Mouse (Mus musculus): Measurements from ENCODE around the gene Gtf3c2. TPM values are rescaled to one million over a fixed set of nuclear protein-coding genes. Genes with fewer than 3 reads are reported as not detected.

The Gtf3c2 gene
- polyA plus RNA-seq, 1 experiment from 2014 or later = 136 TPM

DNA sequence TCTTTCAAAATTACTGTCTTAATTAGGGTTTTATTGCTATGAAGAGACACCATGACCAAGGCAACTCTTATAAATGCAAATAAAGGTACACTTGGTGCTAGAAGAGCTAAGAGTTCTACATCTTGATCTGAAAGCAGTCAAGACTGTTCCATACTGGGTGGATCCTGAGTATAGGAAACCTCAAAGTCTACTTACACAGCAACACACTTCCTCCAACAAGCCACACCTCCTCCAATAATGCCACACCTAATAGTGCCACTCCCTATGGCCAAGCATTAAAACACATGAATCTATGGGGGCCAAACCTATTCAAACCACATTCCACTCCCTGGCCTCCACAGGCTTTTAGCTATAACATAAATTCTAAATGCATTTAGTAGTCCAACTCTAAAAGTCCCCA lies 17.5 kb downstream of the Gtf3c2 start:
- no peak for DNase-seq (ENCODE audit: low spot score)
- H3K27me3 ChIP-seq (ENCODE audit: low read depth, poor library complexity, severe bottlenecking) = no peaks in the 10 kb centered on the region
- no peaks in the 10 kb centered on the region for H3K9me3 ChIP-seq (replicated peaks)
- peaks cover 100% of the 10 kb centered on the region for H3K36me3 ChIP-seq
- H3K4me3 ChIP-seq = no peak overlapping the region
- no peaks in the 10 kb centered on the region for H3K4me1 ChIP-seq
- H3K27ac ChIP-seq = no peak overlapping the region

DNA sequence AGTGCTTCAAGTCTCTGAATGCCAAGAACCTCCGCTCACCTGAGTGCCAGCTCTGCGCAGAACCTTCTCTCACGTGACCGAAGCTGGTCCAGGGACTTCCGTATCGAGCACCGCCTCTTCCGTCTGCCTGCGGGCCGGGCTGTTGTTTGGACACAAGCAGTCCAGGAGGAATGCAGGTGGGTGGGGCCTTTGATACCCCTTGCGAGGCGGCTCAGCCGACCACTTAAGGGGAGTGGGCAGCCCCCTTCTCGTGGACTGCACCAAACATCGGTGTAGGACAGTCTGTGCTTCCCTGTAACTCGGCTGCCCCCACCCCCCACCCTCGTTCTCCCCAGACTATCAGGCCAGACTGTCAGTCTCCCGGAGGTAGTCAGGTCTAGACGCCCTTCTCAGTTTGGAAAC lies 25.8 kb downstream of the Gtf3c2 start, which contains the start of gene Mpv17:
Mpv17 (minus strand) TSS at position 100 of the 402 bp plus-strand sequence.
- peak; percentile 87 for DNase-seq (ENCODE audit: low spot score)
- no peaks in the 10 kb centered on the region for H3K9me3 ChIP-seq (replicated peaks)
- no peaks in the 10 kb centered on the region for H3K27me3 ChIP-seq (ENCODE audit: low read depth, poor library complexity, severe bottlenecking)
- peak within 1 kb of the TSS; percentile 86 for H3K27ac ChIP-seq
- under 1% methylated on average over 19 of the region's 19 CpGs for WGBS
- peak within 1 kb of the TSS; percentile 68 for H3K4me3 ChIP-seq
- peaks cover 13% of the 10 kb centered on the region for H3K4me1 ChIP-seq
- H3K36me3 ChIP-seq = peaks cover 54% of the 10 kb centered on the region

DNA sequence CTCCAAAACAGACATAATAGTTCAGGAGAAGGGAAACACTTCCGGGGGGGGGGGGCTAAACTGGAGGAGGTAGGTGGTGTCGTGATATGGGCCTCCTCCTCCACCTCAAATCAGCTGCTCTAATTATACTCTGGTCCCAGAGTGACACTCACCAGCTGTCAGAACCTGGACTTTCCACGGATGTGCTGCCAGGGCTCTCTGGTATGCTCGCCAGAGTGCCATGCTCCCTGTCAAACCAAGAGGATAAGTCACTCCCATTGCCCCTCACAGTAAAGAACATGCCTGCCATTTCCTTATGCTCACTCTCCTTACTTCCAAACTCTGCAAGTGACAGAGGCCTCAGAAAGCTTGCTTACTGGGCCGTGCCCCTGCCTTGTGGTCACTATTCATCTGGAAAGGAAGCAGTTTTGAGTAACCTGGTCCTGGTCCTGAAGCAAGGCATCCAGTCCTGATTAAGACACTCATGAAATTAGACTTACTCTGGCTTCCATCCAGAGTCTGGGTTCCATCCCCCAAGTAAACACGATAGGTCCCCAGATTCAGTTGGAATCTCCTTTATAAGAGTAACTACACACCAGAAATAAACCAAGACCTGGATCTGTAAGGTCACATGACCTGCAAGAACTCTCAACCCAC lies 26.3 kb downstream of the Gtf3c2 start:
- peaks cover 13% of the 10 kb centered on the region for H3K4me1 ChIP-seq
- no peak for DNase-seq (ENCODE audit: low spot score)
- H3K27ac ChIP-seq = peak overlapping the region; percentile 86
- peak overlapping the region; percentile 68 for H3K4me3 ChIP-seq
- no peaks in the 10 kb centered on the region for H3K27me3 ChIP-seq (ENCODE audit: low read depth, poor library complexity, severe bottlenecking)
- peaks cover 52% of the 10 kb centered on the region for H3K36me3 ChIP-seq
- 41% methylated on average over 6 of the region's 6 CpGs for WGBS
- H3K9me3 ChIP-seq (replicated peaks) = no peaks in the 10 kb centered on the region

DNA sequence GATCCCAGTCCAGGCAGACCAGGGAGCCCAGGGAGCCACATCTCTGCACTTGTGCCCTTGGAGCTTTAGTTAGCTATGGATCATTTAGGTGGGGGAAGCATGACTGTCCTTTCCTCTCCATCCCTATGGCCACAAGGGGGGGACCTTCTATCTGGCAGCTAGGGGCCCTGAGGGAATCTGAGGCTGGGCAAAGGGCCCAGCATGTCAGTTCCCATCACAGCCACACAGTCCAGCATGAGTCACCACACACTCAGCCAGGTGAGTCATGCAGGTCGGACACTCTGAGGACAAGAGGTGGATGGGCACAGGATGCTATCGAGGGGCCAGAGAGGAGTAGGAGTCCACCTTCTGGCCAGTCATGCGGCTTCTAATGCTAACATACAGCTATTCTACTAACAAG lies 28.2 kb downstream of the Gtf3c2 start:
- Histone ChIP-seq H3K27me3 (ENCODE audit: low read depth, poor library complexity, severe bottlenecking) (no peaks in the 10 kb centered on the region), H3K4me1 (peaks cover 13% of the 10 kb centered on the region), H3K9me3 (replicated peaks) (no peaks in the 10 kb centered on the region), H3K27ac (no peak overlapping the region), H3K36me3 (peaks cover 37% of the 10 kb centered on the region), H3K4me3 (no peak overlapping the region)
- WGBS = 88% methylated on average over 3 of the region's 3 CpGs
- no peak for DNase-seq (ENCODE audit: low spot score)

DNA sequence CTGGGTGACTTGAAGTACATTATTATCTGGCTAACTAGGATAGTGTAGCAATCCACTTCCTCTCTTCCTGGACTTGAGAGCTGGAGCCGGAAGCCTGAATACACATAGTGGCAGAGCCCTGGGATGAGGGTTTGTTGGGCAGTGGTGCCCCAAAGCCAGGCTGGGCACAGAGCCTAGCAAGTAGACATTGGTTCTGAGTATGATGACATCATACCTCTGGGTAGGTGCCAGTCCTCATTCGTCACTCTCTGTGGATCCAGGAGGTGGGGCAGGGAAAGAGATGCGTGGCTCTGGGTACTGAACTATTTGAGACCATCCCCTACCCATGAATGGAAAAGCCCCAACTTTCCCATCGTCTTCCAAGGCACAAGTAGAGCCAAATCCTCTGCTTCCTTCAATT lies 30.2 kb downstream of the Gtf3c2 start:
- DNase-seq (ENCODE audit: low spot score) = no peak
- Histone ChIP-seq H3K27me3 (ENCODE audit: low read depth, poor library complexity, severe bottlenecking) (no peaks in the 10 kb centered on the region), H3K4me1 (peaks cover 10% of the 10 kb centered on the region), H3K9me3 (replicated peaks) (no peaks in the 10 kb centered on the region), H3K36me3 (peaks cover 35% of the 10 kb centered on the region), H3K27ac (no peak overlapping the region), H3K4me3 (no peak overlapping the region)
- whole genome bisulfite sequencing = 86% methylated on average over 4 of the region's 4 CpGs

DNA sequence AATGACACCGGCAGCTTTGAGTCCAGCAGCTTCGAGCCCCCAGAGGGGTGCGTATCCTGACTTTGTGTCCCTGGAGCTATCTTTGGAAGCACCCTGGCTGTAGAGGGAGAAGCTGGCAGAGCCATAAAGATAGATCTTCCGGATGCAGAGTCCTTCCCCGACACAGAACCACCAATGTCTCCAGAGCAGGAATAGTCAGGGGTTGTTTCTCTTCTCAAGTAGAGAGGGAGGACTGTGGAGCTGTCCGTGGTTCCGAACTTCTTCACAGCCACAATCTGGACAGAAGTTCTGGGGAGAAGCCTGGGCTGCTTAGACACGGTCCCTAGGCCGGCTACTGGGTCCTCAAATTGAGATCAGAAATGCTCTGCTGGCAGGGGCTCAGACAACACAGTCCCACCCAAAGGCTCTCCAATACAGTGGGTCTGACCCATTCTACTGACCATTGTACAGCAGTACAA lies 40.9 kb downstream of the Gtf3c2 start:
- 18% methylated on average over 9 of the region's 9 CpGs for WGBS
- Histone ChIP-seq H3K9me3 (replicated peaks) (no peaks in the 10 kb centered on the region), H3K4me3 (no peak overlapping the region), H3K27me3 (ENCODE audit: low read depth, poor library complexity, severe bottlenecking) (peaks cover 65% of the 10 kb centered on the region), H3K27ac (no peak overlapping the region), H3K4me1 (peaks cover 25% of the 10 kb centered on the region), H3K36me3 (peaks cover 15% of the 10 kb centered on the region)
- peak; percentile 58 for DNase-seq (ENCODE audit: low spot score)

DNA sequence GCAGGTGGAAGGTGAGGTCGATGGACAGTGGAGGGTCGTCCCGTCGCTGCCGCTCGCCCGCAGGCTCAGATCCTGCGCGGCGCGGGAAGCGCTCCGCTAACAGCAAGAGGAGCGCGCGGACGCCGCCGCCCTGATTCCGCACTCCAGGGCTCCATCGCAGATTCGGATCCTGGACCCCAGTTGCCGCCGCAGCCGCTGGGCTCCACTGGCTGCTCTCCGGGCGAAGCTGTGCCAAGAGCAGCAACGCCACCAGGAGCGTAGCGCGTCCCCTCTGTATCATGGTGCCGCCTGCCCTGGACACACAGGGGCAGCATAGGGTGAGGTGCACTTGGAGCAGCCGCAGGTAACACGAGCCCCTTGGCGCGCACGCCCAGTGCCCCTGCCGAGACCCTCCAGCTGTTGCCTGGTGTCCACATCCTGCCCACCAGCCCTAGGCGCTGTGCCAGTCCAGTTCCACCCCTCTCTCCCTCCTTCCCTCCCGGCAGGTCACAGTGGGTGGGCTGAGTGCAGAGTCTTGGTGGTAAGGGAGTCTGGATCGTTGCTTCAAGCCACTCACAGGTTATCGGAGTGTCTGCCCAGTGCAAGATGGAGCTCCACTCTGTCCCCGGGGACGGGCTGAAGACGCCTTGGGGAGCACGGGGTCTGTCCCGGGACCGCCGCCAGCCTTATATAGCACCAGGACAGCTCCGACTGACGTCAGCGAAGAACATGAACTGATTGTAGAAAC lies 41.5 kb downstream of the Gtf3c2 start, which contains the start of gene Ucn:
Ucn (minus strand) TSS at position 589 of the 727 bp plus-strand sequence.
- H3K4me1 ChIP-seq = peaks cover 25% of the 10 kb centered on the region
- H3K4me3 ChIP-seq = peak within 1 kb of the TSS; percentile 34
- no peaks in the 10 kb centered on the region for H3K9me3 ChIP-seq (replicated peaks)
- 3% methylated on average over 52 of the region's 52 CpGs for WGBS
- peak; percentile 49 for DNase-seq (ENCODE audit: low spot score)
- H3K27me3 ChIP-seq (ENCODE audit: low read depth, poor library complexity, severe bottlenecking) = peaks cover 71% of the 10 kb centered on the region
- H3K27ac ChIP-seq = no peak within 1 kb of the TSS
- peaks cover 11% of the 10 kb centered on the region for H3K36me3 ChIP-seq

DNA sequence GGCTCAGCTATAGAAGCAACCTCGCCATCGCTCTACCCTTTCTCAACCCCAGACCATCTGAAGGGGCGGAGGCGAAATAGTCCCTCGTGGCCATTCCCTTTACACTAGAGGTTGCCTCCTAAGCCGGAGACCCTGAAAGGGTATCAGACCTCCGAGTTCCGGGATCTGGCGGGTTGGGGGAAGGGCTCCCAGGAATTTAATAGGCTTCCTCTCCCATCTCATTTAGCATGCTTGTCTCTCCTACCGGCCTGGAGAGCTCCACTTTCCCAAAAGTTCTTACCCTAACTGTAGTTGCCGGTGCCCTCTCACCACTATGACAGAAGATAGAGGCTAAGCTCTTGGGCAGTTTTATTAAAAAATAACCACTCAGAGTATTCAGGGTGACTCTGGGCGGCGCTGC lies 42.3 kb downstream of the Gtf3c2 start:
- Histone ChIP-seq H3K9me3 (replicated peaks) (no peaks in the 10 kb centered on the region), H3K27ac (no peak overlapping the region), H3K36me3 (peaks cover 9% of the 10 kb centered on the region), H3K4me3 (peak overlapping the region; percentile 34), H3K4me1 (peaks cover 25% of the 10 kb centered on the region), H3K27me3 (ENCODE audit: low read depth, poor library complexity, severe bottlenecking) (peaks cover 74% of the 10 kb centered on the region)
- WGBS = 2% methylated on average over 13 of the region's 13 CpGs
- DNase-seq (ENCODE audit: low spot score) = peak; percentile 39

DNA sequence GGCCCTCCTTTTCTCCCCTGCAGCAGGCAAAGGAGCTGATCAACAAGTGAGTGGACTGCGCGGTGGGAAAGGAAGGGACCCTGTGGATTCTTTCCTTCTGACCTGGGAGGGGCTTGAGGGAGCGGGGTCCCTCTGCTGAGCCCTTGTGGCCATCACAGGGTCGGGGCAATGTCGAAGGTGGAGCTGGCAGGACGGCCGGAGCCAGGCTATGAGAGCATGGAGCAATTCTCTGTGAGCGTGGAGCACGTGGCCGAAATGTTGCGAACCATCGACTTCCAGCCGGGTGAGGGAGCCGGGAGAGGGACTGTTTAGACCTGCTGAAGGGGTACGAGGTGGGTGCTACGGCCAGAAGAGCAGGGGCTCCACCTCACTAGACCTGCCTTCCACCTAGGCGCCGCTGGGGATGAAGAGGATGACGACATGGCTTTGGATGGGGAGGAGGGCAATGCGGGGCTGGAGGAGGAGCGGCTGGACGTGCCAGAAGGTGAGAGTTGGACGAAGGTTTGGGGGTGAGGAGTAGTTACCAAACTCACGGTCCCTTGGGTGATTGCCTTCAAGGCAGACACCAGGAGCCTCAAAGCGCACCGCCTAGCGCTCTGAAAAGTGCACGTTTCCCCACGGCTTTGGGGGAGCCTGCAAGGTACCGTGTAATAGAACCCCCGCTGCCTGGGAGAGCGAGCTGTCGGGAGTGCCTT lies 43.1 kb downstream of the Gtf3c2 start:
- Histone ChIP-seq H3K36me3 (peaks cover 7% of the 10 kb centered on the region), H3K27ac (no peak overlapping the region), H3K4me3 (peak overlapping the region; percentile 34), H3K27me3 (ENCODE audit: low read depth, poor library complexity, severe bottlenecking) (peaks cover 77% of the 10 kb centered on the region), H3K9me3 (replicated peaks) (no peaks in the 10 kb centered on the region), H3K4me1 (peaks cover 25% of the 10 kb centered on the region)
- DNase-seq (ENCODE audit: low spot score) = peak; percentile 51
- WGBS = under 1% methylated on average over 33 of the region's 33 CpGs

DNA sequence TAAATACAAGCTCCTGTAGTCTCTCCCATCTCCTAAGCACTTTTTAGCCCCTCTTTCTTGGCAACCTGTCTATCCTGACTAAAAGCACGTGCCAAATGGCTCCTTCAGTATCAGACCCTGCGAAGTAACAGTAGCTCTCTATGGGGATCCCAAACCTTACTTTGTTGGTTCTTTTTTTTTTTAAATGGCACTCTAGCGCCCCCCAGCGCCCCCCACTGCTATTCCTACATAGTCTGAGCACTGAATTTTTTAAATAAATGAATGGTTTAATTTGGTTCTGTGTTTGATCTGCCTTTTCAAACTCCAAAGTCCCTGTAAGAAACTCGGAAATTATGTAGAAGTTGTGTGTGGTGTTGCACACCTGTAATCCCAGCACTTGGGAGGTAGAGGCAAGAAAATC lies 53.9 kb downstream of the Gtf3c2 start:
- H3K9me3 ChIP-seq (replicated peaks) = no peaks in the 10 kb centered on the region

DNA sequence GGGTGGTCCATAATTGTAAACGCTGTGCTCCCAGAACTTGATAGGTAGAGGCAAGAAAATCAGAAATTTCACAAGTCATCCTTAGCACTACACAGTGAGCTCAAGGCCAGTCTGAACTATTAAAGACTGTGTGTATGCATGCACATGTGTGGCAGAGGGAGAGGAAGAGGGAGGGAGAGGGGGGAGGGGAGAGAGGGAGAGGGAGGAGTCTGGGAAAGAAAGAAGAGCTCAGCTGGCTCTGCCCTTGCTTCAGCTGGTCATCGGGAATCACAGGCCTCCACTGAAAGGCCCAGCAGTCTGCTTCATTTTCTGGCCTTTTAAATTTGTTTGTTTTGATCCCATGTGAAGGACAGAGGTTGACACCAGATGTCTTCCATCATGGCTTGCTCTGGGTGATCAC lies 56.5 kb downstream of the Gtf3c2 start:
- Histone ChIP-seq H3K27ac (no peak overlapping the region), H3K27me3 (ENCODE audit: low read depth, poor library complexity, severe bottlenecking) (no peaks in the 10 kb centered on the region), H3K4me1 (0 out of 2 replicates have a peak, but pooled peaks cover 4% of the 10 kb centered on the region), H3K4me3 (no peak overlapping the region), H3K36me3 (no peaks in the 10 kb centered on the region), H3K9me3 (replicated peaks) (no peaks in the 10 kb centered on the region)
- no peak for DNase-seq (ENCODE audit: low spot score)
- WGBS = 58% methylated on average over 2 of the region's 2 CpGs

More for the DNA sequence above, 53.9 kb downstream of the Gtf3c2 start:
- H3K27me3 ChIP-seq (ENCODE audit: low read depth, poor library complexity, severe bottlenecking) = 0 out of 2 replicates have a peak, but pooled peaks cover 5% of the 10 kb centered on the region
- WGBS = 34% methylated on average over 5 of the region's 5 CpGs
- H3K4me3 ChIP-seq = no peak overlapping the region
- H3K4me1 ChIP-seq = 0 out of 2 replicates have a peak, but pooled peaks cover 4% of the 10 kb centered on the region
- H3K27ac ChIP-seq = no peak overlapping the region
- no peaks in the 10 kb centered on the region for H3K36me3 ChIP-seq
- no peak for DNase-seq (ENCODE audit: low spot score)

DNA sequence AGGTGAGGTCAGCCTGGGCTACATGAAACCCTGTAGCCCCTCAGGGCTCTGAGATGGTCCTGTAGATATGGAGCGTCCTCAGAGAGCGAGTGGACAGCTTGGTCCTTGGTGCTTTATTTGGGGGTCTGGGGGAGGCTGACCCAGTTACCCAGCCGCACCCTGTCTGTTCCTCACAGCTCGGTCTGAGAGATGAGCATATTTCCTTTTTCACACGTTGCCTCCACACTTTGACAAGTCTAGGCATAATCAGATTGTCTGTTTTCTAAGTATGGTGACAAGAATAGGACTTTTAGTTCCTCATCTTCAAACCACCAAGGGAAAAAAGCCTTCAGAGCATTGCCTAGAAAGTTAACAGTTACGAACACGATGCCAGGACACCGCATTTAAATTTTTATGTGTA lies 58.8 kb downstream of the Gtf3c2 start:
- H3K9me3 ChIP-seq (replicated peaks) = no peaks in the 10 kb centered on the region
- no peak overlapping the region for H3K4me3 ChIP-seq
- DNase-seq (ENCODE audit: low spot score) = no peak
- H3K27ac ChIP-seq = no peak overlapping the region
- 0 out of 2 replicates have a peak, but pooled peaks cover 4% of the 10 kb centered on the region for H3K4me1 ChIP-seq
- 89% methylated on average over 8 of the region's 8 CpGs for WGBS
- H3K36me3 ChIP-seq = no peaks in the 10 kb centered on the region
- peaks cover 10% of the 10 kb centered on the region for H3K27me3 ChIP-seq (ENCODE audit: low read depth, poor library complexity, severe bottlenecking)

DNA sequence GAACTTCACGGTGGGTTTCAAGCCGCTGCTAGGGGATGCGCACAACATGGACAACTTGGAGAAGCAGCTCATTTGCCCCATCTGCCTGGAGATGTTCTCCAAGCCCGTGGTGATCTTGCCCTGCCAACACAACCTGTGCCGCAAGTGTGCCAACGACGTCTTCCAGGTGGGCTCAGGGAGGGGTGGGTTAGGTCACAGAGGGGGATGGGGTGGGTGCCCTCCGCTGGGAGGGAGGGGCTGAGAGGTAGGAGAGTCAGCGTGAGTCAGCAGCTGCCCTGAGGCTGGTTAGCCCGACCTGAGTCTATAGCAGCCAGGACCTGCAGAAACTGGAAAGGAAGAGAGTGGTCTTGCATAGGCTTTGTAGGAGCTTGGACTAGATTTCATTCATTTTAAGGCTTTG lies 63.0 kb downstream of the Gtf3c2 start:
- no peak for DNase-seq (ENCODE audit: low spot score)
- peaks cover 17% of the 10 kb centered on the region for H3K27me3 ChIP-seq (ENCODE audit: low read depth, poor library complexity, severe bottlenecking)
- 19% methylated on average over 10 of the region's 10 CpGs for WGBS
- H3K36me3 ChIP-seq = no peaks in the 10 kb centered on the region
- H3K27ac ChIP-seq = no peak overlapping the region
- no peak overlapping the region for H3K4me3 ChIP-seq
- H3K4me1 ChIP-seq = no peaks in the 10 kb centered on the region
- H3K9me3 ChIP-seq (replicated peaks) = no peaks in the 10 kb centered on the region
